Mouse (Mus musculus) c-Kit-positive CD71-positive TER-119-negative erythroid progenitor cells, embryonic 14.5 days (primary cell): Measurements from ENCODE around the gene Flnb.

Experiments used
- DNase-seq: peaks from one replicate; pipeline ENCODE4 v3.0.0-alpha.2; 2013; ENCODE audit warnings: low read depth

Flnb gene

DNA sequence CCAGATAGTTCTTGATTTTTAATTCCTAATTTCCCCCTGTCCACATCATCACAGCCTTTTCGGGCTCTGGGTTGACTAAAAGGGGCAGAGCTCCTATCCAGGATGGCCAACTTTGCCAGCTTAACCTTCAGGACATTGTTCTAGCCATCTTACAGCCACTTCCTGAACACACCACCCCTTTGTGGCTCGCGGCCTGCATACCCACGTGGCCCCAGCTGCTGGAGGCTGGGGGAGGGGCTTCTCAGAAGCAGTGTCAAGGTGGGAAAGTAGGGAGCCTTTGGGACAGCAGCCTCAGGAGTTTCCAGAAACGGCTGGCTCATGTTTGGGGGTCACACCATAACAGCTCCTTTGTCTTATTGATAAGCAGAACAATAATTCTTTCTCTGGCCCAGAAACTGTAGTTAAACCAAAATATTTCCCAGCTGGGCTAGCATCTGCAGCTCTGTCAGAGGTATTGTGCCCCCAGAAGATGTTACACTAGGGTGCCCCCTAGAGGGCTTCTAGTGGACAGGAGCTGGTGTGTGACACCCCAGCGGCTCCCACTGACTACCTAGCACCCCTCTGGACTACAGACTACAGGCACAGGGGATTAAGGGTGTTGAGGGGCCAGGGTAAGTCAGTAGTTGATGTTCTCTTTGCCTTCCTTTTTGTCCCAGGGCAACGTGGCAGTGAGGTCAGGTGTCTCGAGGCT is 126.7 kb downstream of the Flnb start:
- DNase-seq: no peak

DNA sequence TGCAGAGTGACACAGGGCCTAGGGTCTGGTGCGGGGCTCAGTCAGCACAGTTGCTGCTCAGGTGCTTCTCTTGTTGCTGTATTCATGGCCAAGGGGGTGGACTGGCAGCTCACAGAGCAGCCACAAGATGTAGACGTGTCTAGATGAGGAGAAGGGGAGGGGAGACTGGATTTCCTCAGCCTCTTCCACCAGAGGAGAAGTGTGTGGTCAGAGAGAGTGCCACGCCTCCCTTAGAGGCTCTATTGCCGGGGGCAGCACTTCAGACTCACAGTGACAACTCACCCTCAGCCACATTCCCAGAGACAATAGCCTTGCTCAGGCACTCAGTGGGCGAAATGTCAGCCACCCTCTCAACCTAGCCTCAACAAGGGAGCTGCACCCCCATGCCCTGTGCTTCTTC is 127.5 kb downstream of the Flnb start:
- no peak for DNase-seq

DNA sequence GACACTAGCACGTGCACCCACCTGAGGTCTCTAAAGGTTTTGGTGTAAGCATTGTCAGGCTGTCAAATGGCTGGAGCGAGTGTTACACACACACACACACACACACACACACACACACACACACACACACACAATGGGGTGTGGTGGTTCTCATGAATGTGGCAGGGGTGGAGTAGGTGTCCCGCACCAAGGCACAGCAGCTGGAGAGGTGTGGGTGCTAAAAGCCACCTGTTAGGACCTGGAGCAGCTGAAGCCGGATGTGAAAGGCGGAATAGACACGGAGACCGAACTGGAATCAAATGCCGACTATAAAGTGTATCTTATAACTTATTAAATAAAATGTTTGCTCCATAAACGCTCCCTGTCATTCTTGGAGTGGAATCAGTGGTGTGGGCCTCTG is 133.5 kb downstream of the Flnb start:
- DNase-seq: no peak

DNA sequence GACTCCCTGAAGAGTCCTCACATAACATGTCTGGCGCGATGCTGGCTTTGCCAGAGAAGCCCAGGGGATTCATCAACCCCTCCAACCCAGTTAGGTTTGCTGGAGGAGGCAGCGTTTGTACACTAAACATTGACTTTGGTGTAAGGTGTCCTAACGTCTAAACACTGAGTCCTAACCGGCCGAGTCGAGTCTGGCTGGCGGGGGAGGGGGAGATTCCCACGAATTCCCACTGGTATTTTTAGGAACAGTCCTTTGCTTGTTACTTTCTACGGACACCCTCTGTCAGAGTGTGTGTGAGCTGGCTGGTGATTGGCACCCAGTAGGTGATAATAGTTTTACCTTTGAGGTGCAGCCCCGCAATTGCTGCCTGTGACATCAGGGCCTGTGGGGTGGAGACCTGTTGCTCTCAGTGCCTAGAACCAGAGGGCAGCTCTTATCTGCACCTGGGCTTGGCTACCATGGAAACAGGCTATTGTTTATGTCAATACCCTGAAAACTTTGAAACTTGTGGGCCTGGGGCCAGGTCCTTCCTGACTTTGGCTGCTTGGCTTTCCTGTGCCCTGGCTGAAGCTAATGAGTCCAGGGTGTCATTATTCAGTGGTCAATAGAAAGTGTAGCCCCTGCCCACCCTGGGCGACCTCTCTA is 135.0 kb downstream of the Flnb start:
- no peak for DNase-seq

DNA sequence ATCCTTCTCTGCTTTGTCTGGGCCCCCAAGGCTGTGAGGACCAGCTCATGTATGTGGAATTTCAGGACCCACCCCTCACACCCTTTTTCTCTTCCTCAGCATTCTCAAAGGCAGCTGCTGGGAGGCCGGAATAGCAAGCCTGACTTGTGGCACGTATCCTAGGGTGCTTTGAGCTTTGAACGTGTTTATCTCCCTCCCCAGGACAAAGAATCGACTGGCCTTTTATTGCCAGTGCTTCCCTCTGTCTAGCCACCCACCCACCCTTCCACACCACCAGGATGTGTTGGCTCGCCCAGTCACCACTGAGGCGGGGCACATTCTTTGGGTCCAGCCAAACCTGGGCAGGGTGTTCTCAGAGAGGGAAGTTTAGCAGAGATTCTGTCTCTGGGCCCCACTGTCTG is 136.3 kb downstream of the Flnb start:
- DNase-seq: no peak

DNA sequence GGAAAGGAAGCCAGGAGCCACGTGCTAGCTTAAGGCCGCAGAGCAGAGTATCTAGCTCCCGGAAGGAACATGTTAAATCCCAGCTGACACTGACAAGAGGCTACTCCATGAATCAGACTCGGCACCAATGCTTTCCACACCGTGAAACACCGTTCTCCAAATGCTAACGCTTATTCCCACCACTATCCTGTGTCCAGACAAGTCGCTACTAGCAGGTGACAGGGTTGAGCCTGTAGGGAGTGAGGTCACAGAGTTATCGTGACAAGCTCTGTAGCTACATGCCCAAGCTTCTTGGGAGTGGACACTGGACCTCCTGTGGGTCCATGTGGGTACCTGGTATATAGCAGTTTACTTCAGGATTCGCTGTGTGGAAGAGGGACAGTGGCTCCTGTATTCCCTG is 138.7 kb downstream of the Flnb start:
- no peak for DNase-seq

DNA sequence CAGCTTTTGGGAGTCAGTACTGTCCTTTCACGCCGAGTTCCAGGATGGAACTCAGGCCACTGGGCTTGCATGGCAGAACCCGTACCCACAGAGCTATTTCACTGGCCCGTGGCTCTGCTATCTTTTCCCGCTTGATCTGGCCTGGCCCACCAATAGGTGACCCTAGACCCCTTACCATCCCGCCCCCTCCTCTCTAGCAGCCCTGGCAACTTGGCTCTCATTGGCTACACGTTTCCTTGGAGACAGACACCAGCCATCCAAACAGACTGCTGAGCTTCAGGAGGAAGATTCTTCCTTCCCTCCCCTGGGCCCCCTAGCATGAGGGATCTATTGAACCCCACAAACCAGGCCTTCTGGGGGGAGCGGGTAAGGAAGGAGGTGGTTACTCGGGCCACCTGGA is 139.3 kb downstream of the Flnb start, which contains the start of gene Gm45521:
Gm45521 (plus strand) TSS at position 240 of the 400 bp plus-strand sequence.
- DNase-seq: no peak

DNA sequence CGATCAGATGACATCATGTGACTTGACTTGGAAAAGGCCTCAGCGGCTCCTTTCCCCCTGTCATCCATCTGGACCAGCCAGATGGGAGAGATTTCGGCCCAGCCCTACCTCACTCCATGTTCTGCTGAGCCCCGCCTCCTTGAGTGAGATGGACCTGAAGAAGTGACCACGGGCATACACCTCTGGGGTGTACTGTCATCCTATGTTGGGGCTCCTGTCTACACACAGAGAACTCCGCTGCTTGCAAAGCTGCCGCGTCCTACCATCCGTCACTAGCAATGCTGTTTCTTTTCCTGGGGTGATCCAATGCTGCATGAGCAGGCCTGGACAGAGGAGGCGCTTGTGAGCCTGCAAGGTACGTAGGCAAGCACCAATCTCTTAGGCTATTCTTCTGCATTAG is 142.9 kb downstream of the Flnb start:
- DNase-seq: no peak

DNA sequence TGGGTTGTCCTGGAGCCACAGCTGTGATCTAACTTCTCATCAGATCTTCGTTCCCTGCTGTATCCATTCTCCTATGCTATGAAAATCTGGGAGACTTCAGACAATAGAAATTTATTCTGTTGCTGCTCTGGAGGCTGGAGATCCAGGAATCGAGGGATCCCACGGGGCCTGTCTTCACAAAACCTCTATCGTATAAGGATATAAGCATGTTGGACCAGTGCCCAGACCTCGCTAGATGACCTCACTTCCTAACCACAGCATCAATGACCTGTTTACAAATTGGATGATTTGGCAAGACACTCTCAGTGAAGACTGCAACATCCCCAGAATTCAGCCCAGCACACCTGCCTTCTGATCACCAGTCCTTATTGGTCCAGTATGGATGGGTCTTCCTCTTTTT is 144.0 kb downstream of the Flnb start:
- DNase-seq: no peak

DNA sequence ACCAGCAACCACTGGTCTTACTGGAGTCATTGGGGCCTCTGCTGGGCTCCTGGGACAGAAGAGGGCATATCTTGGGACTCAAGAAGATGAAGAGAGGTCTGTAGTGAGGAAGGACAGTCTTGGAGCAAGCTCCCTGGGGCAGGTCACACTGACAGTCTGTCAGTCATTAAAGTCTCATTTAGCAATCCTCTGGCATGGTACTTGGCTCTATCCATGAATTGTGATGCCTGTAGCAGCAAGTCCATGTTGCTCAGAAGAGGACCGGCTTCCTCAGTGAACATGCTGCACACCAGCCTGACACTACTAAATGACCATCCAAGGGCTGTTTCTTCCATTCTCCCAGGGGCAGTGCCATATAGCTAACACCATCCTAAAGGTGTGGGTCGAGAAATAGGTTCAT is 144.9 kb downstream of the Flnb start:
- DNase-seq: no peak

DNA sequence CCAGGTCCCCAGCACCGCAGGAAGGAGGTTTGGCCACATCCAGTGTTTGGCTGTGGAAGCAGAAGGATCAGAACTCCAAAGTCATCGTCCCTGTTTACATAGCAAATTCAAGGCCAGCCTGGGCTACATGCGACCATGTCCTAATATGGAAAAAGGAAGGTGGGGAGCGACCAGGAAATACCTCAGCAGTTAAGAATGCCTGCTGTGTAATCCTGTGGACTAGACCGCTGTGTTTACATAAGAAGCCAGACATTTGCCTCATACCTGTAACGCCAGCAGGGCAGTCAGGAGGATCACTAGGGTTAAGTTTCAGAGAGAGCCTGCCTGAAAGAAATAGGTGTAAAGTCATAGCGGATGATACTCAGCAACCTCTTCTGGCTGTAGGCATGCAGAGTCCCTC is 145.4 kb downstream of the Flnb start:
- no peak for DNase-seq

DNA sequence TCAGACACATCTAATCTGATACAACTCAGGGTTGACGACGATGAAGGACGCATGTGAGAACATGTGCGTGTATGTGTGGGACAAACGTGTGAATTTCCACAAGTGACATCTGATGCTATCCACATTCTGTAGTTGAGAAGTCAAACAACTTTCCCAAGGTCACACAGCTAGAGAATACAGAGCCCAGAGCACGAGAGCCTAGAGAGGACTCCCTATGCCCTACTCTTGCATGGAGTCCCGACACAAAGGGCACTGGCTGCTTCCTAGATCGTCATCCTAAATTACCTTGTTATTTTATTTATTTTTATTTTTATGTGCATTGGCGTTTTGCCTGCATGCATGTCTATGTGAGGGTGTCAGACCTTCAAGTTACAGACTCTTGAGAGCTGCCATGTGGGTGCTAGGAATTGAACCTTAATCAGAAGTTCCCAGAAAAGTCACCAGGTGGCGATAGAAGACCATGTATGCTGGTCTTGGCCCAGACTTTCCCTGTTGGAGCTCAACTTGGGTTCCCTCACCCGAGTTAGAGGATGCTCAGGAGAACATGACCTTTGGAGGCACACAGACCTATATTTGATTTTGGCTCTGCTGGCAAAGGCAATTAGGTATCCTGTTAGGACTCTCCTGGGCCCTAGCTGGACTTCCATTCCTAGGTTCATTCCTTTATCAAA is 146.6 kb downstream of the Flnb start:
- peak; percentile 38 for DNase-seq

DNA sequence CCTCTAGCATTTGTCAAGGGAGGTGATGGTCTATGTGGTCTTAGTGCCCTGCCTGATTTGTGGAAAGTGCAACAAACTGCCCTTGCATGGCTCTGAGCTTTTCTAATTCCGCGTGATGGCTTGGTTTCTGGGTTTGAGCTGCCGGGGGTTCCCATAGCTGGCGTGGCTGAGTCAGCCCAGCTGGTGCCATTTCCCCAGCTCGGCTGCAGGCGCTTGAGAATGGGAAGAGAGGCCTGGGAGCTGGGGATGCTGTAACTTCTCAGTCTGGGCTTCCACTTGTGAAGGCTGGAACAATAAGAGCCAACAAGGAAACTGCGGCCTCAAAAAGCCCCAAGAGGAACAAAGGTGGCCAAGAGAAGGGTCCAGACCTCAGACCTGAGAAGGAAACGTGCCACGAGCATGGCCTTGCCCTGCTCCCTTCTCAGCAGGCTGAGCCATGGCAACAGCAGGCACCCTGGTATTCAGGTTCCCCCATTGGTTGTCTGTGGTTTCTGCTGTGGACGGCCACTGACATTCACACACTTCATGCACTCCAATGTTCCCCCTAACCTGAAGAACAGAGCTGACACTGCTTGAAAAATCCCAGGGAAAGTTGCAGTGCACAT is 154.2 kb downstream of the Flnb start:
- no peak for DNase-seq

DNA sequence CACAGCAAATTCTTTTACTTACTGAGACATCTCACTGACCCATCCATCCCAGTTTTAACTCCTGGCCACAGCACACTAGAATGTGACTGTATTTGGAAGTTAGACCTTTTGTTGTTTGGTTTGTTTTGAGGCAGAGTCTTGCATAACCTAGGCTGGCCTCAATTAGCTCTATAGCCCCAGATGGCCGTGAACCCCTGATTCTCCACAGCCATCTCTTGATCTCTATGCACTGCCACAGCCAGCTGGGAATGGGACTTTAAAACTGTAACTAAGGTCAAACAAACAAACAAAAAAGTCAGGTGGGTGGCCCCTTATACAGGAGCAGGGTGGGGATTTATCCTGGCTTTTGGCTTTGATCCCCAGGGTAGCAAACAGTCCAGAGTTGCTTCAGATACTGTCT is 156.9 kb downstream of the Flnb start:
- DNase-seq: no peak

DNA sequence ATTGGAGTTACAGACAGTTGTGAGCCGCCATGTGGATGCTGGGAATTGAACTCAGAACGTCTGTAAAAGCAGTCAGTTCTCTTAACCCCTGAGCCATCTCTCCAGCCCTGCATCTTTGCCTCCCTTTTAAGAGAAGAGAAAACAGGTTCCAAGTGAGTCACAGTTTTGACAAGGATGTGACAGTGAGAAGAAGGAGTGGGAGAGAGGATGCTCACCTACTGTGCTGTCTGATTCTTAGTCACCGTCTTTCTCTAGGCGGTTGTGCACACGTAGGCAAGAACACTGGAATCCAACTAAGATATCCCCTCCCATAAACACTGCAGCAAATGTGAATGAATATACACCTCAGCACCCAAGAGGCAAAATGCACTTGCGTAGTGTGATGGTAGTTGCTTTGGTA is 157.4 kb downstream of the Flnb start:
- no peak for DNase-seq

DNA sequence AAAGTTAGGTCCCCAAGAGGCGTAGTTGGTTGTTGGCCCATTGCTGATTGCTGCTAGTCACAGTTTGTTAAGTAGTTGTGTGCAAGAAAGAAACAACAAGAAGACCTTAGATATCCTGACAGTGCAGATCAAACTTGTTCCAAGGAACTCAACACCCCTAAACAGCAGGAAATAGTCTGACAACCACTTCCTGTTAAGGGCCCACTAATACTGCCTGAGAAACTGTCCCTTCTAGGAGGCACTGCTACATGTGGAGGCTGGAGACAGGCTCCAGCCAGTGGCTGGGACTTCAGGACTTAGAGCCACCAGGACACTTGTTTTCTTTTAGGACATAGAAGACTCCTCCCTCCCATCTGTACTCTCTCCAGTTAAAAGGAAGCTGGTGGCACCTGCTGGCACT is 159.7 kb downstream of the Flnb start:
- no peak for DNase-seq

DNA sequence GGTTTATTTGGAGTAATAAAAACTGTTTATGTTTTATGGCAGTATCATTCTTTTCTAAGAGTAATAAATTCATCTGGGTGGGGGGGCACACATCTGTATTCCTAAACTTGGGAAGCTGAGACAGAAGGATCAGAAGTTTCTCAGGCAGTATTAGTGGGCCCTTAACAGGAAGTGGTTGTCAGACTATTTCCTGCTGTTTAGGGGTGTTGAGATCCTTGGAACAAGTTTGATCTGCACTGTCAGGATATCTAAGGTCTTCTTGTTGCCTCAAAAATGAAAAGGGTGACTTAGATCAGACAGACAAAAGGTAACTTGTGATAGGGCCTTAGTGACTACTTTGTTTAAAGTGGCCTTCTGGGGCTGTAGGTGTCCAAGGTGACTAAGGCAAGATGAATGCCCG is 160.4 kb downstream of the Flnb start:
- DNase-seq: no peak

DNA sequence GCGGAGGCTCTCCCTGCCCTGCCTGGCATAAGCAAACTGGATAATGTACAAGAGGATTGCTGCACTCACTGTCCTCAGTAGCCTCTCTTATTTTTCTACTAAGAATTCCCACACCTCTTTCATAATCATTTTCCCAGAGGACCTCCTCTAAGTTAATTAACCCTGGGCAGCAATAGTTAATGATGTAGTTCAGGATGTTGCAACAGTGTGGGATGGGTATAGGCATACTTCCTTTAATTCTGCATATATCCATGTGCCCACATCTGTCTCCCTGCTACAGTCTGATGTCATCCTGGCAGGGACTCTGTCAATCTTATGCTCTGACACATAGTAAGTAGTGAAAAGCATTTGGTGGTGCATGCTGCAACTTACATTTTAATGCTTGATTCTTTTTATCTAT is 163.5 kb downstream of the Flnb start:
- DNase-seq: no peak

DNA sequence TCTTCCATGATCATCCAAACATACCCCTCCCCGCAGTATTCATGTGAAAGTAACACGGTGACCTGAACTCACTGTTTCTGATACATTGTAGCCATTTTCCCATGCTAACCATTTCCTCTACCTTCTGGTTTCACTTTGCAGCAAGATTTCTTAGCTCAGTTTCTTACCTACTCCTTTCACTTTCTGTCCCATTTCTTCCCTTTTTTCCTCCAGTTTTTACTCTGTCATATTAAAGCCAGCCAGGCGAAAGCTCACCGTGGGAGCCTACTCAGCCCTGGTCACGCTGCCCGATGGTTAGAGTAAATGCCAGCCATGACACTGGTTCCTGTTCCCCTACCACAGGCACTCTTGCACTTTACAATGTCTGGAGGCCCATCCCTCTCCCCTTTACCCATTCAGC is 169.2 kb downstream of the Flnb start:
- DNase-seq: no peak

DNA sequence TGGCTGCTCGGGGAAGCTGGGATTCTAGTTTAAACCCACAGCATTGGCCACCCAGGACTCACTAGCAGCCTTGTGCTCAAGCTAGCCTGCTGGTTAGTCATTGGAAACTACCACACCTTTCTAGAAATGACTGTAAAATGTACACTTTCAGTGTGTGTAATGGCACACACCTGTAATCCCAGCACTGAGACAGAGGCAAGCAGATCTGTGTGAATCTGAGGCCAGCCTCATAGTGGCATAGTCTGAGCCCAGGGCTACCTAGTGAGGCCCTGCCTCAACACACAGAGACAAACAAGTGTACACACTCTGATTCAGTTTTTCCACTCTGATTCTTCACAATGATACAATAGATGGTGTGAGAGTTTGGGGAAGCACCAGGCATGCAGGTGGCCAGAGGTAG is 171.6 kb downstream of the Flnb start:
- DNase-seq: no peak

DNA sequence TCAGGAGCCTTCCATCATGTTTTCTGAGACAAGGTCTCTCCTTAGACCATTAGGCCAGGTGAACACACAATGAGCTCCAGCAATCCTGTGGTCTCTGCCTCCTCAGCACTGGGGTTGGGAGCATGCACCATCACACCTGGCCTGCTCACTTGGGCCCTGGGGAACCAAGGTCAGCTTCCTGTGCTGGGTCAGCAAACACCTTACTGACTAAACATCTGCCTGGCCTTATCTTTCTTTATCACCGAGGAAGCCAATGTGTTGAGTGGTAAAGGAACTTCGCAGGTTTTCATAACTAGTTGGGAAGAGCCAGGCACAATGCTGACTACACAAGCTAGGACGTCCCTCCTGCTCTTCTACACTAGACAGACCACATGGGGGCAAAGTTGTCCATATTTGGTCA is 172.2 kb downstream of the Flnb start:
- DNase-seq: no peak

DNA sequence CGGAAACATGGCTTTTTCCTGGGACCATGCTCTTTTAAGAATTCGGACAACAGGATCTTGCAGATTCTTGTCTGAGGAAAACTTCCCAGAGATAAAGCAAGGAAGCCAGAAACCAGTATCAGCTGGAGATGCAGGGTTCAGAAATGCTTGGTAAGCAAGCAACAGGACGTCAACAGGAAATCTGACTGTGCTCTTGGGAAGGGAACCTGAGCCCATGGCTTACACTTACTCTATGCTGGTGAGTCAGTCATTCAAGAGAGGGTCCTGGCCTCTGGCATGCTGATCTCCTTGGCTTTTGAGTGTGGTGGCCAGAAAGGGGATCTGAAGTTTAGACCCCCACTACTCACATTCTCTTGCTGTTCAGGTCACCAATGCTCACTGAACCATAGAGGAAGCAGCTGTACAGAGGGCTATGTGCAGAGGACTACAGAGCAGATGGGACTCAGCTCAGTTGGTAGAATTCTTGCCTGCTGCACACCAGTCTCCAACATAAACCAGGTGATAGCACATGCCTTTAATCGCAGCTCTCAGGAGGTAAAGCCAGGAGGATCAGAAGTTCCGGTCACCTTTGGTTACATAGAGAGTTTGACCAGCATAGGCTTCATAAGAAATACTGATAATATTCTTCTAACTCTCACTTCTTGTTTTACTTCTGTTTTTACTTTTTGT is 173.5 kb downstream of the Flnb start:
- DNase-seq: no peak

DNA sequence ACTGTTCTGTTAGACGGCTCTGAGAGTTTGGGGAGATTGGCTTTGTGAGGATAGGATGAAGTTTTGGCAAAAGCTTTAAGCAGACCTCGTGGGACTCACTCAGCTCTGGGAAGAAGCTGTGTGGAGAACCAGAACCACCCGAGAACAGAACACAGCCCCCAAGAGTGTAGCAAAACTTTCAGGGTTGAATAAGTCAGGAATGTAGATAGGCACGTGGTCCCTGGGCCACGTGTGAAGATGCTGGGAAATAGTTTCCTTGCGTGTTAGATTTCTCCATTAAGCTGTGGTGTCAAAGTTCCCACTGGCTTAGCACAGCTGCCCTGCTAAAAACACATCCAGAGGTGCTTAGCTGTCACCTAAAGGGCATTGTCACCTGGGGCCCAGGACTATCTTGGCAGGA is 174.4 kb downstream of the Flnb start:
- DNase-seq: no peak
